Mouse (Mus musculus): ENCODE measurements around the gene Hrct1. TPM values are rescaled to one million over a fixed set of nuclear protein-coding genes. Genes with fewer than 3 reads are reported as not detected.

Hrct1 gene
- polyA plus RNA-seq, 1 experiment from 2014 or later: 0.18 TPM

- H3K36me3 ChIP-seq (replicated peaks; ENCODE audit: control insufficient read depth, insufficient read depth, low read depth, low read length): no peaks in the 10 kb centered on the region
- no peak overlapping the region for H3K4me2 ChIP-seq (ENCODE audit: low read depth, low read length)
- ATAC-seq (replicated peaks; ENCODE audit: insufficient number of reproducible peaks, low FRiP score, low TSS enrichment, low read depth): no peak
- no peak overlapping the region for H3K27ac ChIP-seq (replicated peaks; ENCODE audit: low read depth, low read length)
- no peak overlapping the region for H3K9ac ChIP-seq (replicated peaks; ENCODE audit: low read length)
- no peak overlapping the region for H3K4me3 ChIP-seq (ENCODE audit: low read depth, low read length)
- H3K27me3 ChIP-seq (ENCODE audit: control insufficient read depth, insufficient read depth, low read length): no peaks in the 10 kb centered on the region
- H3K9me3 ChIP-seq (replicated peaks; ENCODE audit: control insufficient read depth, low read length): no peaks in the 10 kb centered on the region
- no peak for DNase-seq (ENCODE audit: low spot score)
- no peaks in the 10 kb centered on the region for H3K4me1 ChIP-seq (ENCODE audit: control insufficient read depth, insufficient read depth, low read length)
- WGBS: 48% methylated on average over 1 of the region's 1 CpGs
Measured at GRCm38 (mm10) chr4:43743099-43743498, 16.1 kb downstream of the Hrct1 start.

- no peaks in the 10 kb centered on the region for H3K4me1 ChIP-seq (ENCODE audit: control insufficient read depth, insufficient read depth, low read length)
Measured at GRCm38 (mm10) chr4:43745187-43745586, 18.2 kb downstream of the Hrct1 start.

GRCm38 (mm10) chr4:43757213-43757612, 30.2 kb downstream of the Hrct1 start:
- no peaks in the 10 kb centered on the region for H3K4me1 ChIP-seq (ENCODE audit: control insufficient read depth, insufficient read depth, low read length)
- H3K36me3 ChIP-seq (replicated peaks; ENCODE audit: control insufficient read depth, insufficient read depth, low read depth, low read length): no peaks in the 10 kb centered on the region
- ATAC-seq (replicated peaks; ENCODE audit: insufficient number of reproducible peaks, low FRiP score, low TSS enrichment, low read depth): no peak
- no peaks in the 10 kb centered on the region for H3K27me3 ChIP-seq (ENCODE audit: control insufficient read depth, insufficient read depth, low read length)
- 81% methylated on average over 6 of the region's 6 CpGs for WGBS
- H3K9me3 ChIP-seq (replicated peaks; ENCODE audit: control insufficient read depth, low read length): no peaks in the 10 kb centered on the region
- H3K4me3 ChIP-seq (ENCODE audit: low read depth, low read length): no peak overlapping the region
- no peak overlapping the region for H3K4me2 ChIP-seq (ENCODE audit: low read depth, low read length)
- H3K27ac ChIP-seq (replicated peaks; ENCODE audit: low read depth, low read length): no peak overlapping the region
- no peak for DNase-seq (ENCODE audit: low spot score)
- no peak overlapping the region for H3K9ac ChIP-seq (replicated peaks; ENCODE audit: low read length)

More at GRCm38 (mm10) chr4:43745187-43745586, 18.2 kb downstream of the Hrct1 start:
- no peak for ATAC-seq (replicated peaks; ENCODE audit: insufficient number of reproducible peaks, low FRiP score, low TSS enrichment, low read depth)
- H3K9me3 ChIP-seq (replicated peaks; ENCODE audit: control insufficient read depth, low read length): no peaks in the 10 kb centered on the region
- H3K4me2 ChIP-seq (ENCODE audit: low read depth, low read length): no peak overlapping the region
- no peaks in the 10 kb centered on the region for H3K27me3 ChIP-seq (ENCODE audit: control insufficient read depth, insufficient read depth, low read length)
- WGBS: 17% methylated on average over 6 of the region's 6 CpGs
- peak; percentile 79 for DNase-seq (ENCODE audit: low spot score)
- H3K9ac ChIP-seq (replicated peaks; ENCODE audit: low read length): no peak overlapping the region
- no peak overlapping the region for H3K27ac ChIP-seq (replicated peaks; ENCODE audit: low read depth, low read length)
- no peaks in the 10 kb centered on the region for H3K36me3 ChIP-seq (replicated peaks; ENCODE audit: control insufficient read depth, insufficient read depth, low read depth, low read length)
- H3K4me3 ChIP-seq (ENCODE audit: low read depth, low read length): no peak overlapping the region

- H3K4me1 ChIP-seq (ENCODE audit: control insufficient read depth, insufficient read depth, low read length): no peaks in the 10 kb centered on the region
- H3K27me3 ChIP-seq (ENCODE audit: control insufficient read depth, insufficient read depth, low read length): no peaks in the 10 kb centered on the region
- no peak overlapping the region for H3K9ac ChIP-seq (replicated peaks; ENCODE audit: low read length)
- no peak overlapping the region for H3K4me2 ChIP-seq (ENCODE audit: low read depth, low read length)
- DNase-seq (ENCODE audit: low spot score) (peak; percentile 71), ATAC-seq (replicated peaks; ENCODE audit: insufficient number of reproducible peaks, low FRiP score, low TSS enrichment, low read depth) (no peak)
- no peak overlapping the region for H3K27ac ChIP-seq (replicated peaks; ENCODE audit: low read depth, low read length)
- WGBS: 54% methylated on average over 21 of the region's 21 CpGs
- H3K4me3 ChIP-seq (ENCODE audit: low read depth, low read length): no peak overlapping the region
- H3K36me3 ChIP-seq (replicated peaks; ENCODE audit: control insufficient read depth, insufficient read depth, low read depth, low read length): no peaks in the 10 kb centered on the region
- H3K9me3 ChIP-seq (replicated peaks; ENCODE audit: control insufficient read depth, low read length): no peaks in the 10 kb centered on the region
Measured at GRCm38 (mm10) chr4:43759571-43760418, 32.8 kb downstream of the Hrct1 start.

DNA sequence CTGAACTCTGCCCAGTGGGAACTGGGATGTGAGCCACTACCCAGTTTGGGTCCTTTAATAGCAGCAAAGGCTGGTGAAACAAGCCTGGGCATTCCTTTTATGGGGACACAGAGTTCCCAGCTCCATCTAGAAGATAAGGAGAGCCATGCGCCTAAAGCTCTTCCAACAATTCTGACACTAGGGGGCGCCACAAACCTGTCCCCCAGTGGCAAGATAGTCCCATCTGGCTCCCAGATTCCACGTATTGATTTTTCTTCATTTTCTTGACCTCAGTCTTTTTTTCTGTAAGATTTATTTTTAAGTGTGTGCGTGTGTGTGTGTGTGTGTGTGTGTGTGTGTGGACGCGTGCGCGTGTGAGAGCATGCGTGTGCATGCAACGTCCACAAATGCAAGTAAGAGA, 33.5 kb downstream of the Hrct1 start:
- no peaks in the 10 kb centered on the region for H3K4me1 ChIP-seq (ENCODE audit: control insufficient read depth, insufficient read depth, low read length)
- ATAC-seq (replicated peaks; ENCODE audit: insufficient number of reproducible peaks, low FRiP score, low TSS enrichment, low read depth) (no peak), DNase-seq (ENCODE audit: low spot score) (peak; percentile 66)
- no peak overlapping the region for H3K27ac ChIP-seq (replicated peaks; ENCODE audit: low read depth, low read length)
- no peaks in the 10 kb centered on the region for H3K9me3 ChIP-seq (replicated peaks; ENCODE audit: control insufficient read depth, low read length)
- H3K27me3 ChIP-seq (ENCODE audit: control insufficient read depth, insufficient read depth, low read length): no peaks in the 10 kb centered on the region
- H3K9ac ChIP-seq (replicated peaks; ENCODE audit: low read length): no peak overlapping the region
- H3K36me3 ChIP-seq (replicated peaks; ENCODE audit: control insufficient read depth, insufficient read depth, low read depth, low read length): no peaks in the 10 kb centered on the region
- 67% methylated on average over 10 of the region's 10 CpGs for WGBS
- H3K4me2 ChIP-seq (ENCODE audit: low read depth, low read length): no peak overlapping the region
- H3K4me3 ChIP-seq (ENCODE audit: low read depth, low read length): no peak overlapping the region

- Histone ChIP-seq H3K27ac (replicated peaks; ENCODE audit: low read depth, low read length) (no peak overlapping the region), H3K4me3 (ENCODE audit: low read depth, low read length) (no peak overlapping the region), H3K9me3 (replicated peaks; ENCODE audit: control insufficient read depth, low read length) (no peaks in the 10 kb centered on the region), H3K4me2 (ENCODE audit: low read depth, low read length) (no peak overlapping the region), H3K27me3 (ENCODE audit: control insufficient read depth, insufficient read depth, low read length) (no peaks in the 10 kb centered on the region), H3K36me3 (replicated peaks; ENCODE audit: control insufficient read depth, insufficient read depth, low read depth, low read length) (no peaks in the 10 kb centered on the region), H3K9ac (replicated peaks; ENCODE audit: low read length) (no peak overlapping the region), H3K4me1 (ENCODE audit: control insufficient read depth, insufficient read depth, low read length) (no peaks in the 10 kb centered on the region)
- WGBS: 83% methylated on average over 2 of the region's 2 CpGs
- DNase-seq (ENCODE audit: low spot score) (no peak), ATAC-seq (replicated peaks; ENCODE audit: insufficient number of reproducible peaks, low FRiP score, low TSS enrichment, low read depth) (no peak)
Measured at GRCm38 (mm10) chr4:43761336-43761735, 34.3 kb downstream of the Hrct1 start.

- Histone ChIP-seq H3K27me3 (ENCODE audit: control insufficient read depth, insufficient read depth, low read length) (no peaks in the 10 kb centered on the region), H3K27ac (replicated peaks; ENCODE audit: low read depth, low read length) (no peak overlapping the region), H3K4me3 (ENCODE audit: low read depth, low read length) (no peak overlapping the region), H3K9me3 (replicated peaks; ENCODE audit: control insufficient read depth, low read length) (no peaks in the 10 kb centered on the region), H3K4me1 (ENCODE audit: control insufficient read depth, insufficient read depth, low read length) (no peaks in the 10 kb centered on the region), H3K9ac (replicated peaks; ENCODE audit: low read length) (no peak overlapping the region), H3K36me3 (replicated peaks; ENCODE audit: control insufficient read depth, insufficient read depth, low read depth, low read length) (no peaks in the 10 kb centered on the region), H3K4me2 (ENCODE audit: low read depth, low read length) (no peak overlapping the region)
- ATAC-seq (replicated peaks; ENCODE audit: insufficient number of reproducible peaks, low FRiP score, low TSS enrichment, low read depth) (no peak), DNase-seq (ENCODE audit: low spot score) (peak; percentile 81)
- 25% methylated on average over 7 of the region's 7 CpGs for WGBS
Measured at GRCm38 (mm10) chr4:43763410-43763809, 36.4 kb downstream of the Hrct1 start.

GRCm38 (mm10) chr4:43768341-43768740, 41.4 kb downstream of the Hrct1 start:
- H3K36me3 ChIP-seq (replicated peaks; ENCODE audit: control insufficient read depth, insufficient read depth, low read depth, low read length): no peaks in the 10 kb centered on the region
- no peaks in the 10 kb centered on the region for H3K27me3 ChIP-seq (ENCODE audit: control insufficient read depth, insufficient read depth, low read length)
- no peak overlapping the region for H3K27ac ChIP-seq (replicated peaks; ENCODE audit: low read depth, low read length)
- H3K4me3 ChIP-seq (ENCODE audit: low read depth, low read length): no peak overlapping the region
- H3K4me1 ChIP-seq (ENCODE audit: control insufficient read depth, insufficient read depth, low read length): no peaks in the 10 kb centered on the region
- ATAC-seq (replicated peaks; ENCODE audit: insufficient number of reproducible peaks, low FRiP score, low TSS enrichment, low read depth) (no peak), DNase-seq (ENCODE audit: low spot score) (no peak)
- no peak overlapping the region for H3K9ac ChIP-seq (replicated peaks; ENCODE audit: low read length)
- H3K4me2 ChIP-seq (ENCODE audit: low read depth, low read length): no peak overlapping the region
- WGBS: 84% methylated on average over 5 of the region's 5 CpGs
- no peaks in the 10 kb centered on the region for H3K9me3 ChIP-seq (replicated peaks; ENCODE audit: control insufficient read depth, low read length)
